Mouse (Mus musculus): ENCODE measurements around the gene Grb2. TPM values are rescaled to one million over a fixed set of nuclear protein-coding genes. Genes with fewer than 3 reads are reported as not detected.

The Grb2 gene
- polyA plus RNA-seq, 1 experiment from 2014 or later = 40.4 TPM

DNA sequence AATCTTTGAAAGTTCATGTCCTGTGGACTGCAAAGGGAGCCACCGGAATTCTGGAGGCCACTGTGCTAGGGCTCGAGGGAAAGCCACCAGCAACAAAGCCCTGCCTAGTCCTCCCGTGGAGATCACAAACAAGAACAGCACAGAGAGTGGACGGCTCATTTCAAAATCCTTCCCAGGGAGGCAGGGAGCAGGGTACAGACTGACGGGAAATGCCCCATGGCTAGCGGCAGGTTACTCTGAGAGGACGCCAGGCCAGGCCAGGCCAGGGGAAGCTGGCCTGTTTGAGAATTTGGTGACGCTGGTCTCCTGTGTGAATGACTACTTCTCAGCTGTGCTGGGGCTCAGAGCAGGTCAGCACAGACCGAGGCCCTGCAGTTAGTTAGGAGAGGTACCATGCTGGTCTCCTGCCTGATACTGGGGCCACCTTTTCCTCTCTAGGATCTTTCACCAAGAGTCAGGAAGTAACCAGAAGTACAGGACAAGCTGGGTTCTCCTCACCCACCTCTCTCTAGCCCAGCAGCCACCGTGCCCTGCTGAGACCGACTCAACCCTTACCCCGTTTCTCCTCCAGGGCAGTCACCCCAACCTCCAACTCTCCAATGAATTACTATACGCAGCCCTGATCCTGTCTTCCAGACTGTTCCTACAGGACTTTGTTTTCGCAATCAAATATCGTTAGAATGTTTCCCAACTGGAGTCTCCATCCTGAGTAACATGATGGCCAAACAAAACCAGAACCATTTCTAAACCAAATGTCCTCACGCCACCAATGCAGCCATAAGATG, 89.5 kb downstream of the Grb2 start:
- Histone ChIP-seq H3K4me3 (ENCODE audit: low read depth, low read length) (no peak overlapping the region), H3K9me3 (ENCODE audit: low read length) (no peaks in the 10 kb centered on the region), H3K4me1 (ENCODE audit: insufficient read depth) (no peaks in the 10 kb centered on the region; the same call in 1 of the 2 replicates), H3K27me3 (ENCODE audit: insufficient read depth, low read length) (no peaks in the 10 kb centered on the region), H3K9ac (replicated peaks) (no peak overlapping the region), H3K4me2 (ENCODE audit: low read depth, low read length) (no peak overlapping the region), H3K27ac (ENCODE audit: low read depth) (no peak overlapping the region), H3K36me3 (replicated peaks; ENCODE audit: insufficient read depth, low read length) (peaks cover 38% of the 10 kb centered on the region)
- DNase-seq (peak; percentile 13), ATAC-seq (no peak)
- 77% methylated on average over 16 of the region's 16 CpGs for WGBS (ENCODE audit: insufficient replicate concordance)
- TF ChIP-seq CTCF (IDR thresholded peaks at IDR 0.05; ENCODE audit: low read depth) (no peak), EP300 (IDR thresholded peaks at IDR 0.05; ENCODE audit: low read depth) (no peak)

DNA sequence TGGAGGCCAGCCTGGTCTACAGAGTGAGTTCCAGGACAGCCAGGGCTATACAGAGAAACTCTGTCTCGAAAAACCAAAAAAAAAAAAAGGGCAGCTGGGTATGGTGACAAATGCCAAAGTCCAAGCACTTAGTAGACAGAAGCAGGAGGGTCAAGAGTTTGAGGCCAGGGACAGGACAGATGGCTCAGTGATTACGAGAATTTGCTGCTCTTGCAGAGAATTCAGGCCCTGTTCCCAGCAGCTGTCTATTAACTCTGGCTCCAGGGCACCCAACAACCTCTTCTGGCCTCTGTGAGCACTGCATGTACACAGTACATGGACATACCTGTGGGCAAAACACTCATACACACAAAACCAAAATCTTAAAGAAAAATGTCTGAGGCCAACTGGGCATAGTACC, 90.4 kb downstream of the Grb2 start:
- Histone ChIP-seq H3K4me1 (ENCODE audit: insufficient read depth) (peaks cover 9% of the 10 kb centered on the region), H3K4me2 (ENCODE audit: low read depth, low read length) (no peak overlapping the region), H3K4me3 (ENCODE audit: low read depth, low read length) (no peak overlapping the region), H3K9me3 (ENCODE audit: low read length) (no peaks in the 10 kb centered on the region), H3K27ac (ENCODE audit: low read depth) (no peak overlapping the region), H3K27me3 (ENCODE audit: insufficient read depth, low read length) (no peaks in the 10 kb centered on the region), H3K9ac (replicated peaks) (no peak overlapping the region), H3K36me3 (replicated peaks; ENCODE audit: insufficient read depth, low read length) (peaks cover 30% of the 10 kb centered on the region)
- TF ChIP-seq CTCF (IDR thresholded peaks at IDR 0.05; ENCODE audit: low read depth) (no peak), EP300 (IDR thresholded peaks at IDR 0.05; ENCODE audit: low read depth) (no peak)
- DNase-seq (no peak), ATAC-seq (no peak)
- WGBS (ENCODE audit: insufficient replicate concordance) = 73% methylated on average over 2 of the region's 2 CpGs

DNA sequence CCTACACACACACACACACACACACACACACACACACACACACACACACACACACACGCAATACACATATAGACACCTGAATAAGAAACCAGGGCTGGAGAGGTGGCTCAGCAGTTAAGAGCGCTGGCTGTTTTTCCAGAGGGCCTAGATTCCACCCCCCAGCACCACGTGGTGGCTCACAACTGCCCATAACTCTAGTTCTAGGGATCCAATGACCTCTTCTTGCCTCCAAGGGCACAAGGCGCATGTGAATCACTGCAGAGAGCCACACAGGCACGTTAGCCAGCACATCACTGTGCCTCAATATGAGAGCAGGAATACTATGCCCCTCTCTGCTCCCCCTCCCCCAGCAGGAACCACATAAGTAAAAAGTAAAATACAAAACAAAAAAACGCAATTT, 91.5 kb downstream of the Grb2 start:
- H3K4me3 ChIP-seq (ENCODE audit: low read depth, low read length) = no peak overlapping the region
- 75% methylated on average over 6 of the region's 6 CpGs for WGBS (ENCODE audit: insufficient replicate concordance)
- peaks cover 9% of the 10 kb centered on the region for H3K4me1 ChIP-seq (ENCODE audit: insufficient read depth)
- no peak overlapping the region for H3K4me2 ChIP-seq (ENCODE audit: low read depth, low read length)
- no peak overlapping the region for H3K27ac ChIP-seq (ENCODE audit: low read depth)
- no peaks in the 10 kb centered on the region for H3K27me3 ChIP-seq (ENCODE audit: insufficient read depth, low read length)
- no peak for ATAC-seq
- no peaks in the 10 kb centered on the region for H3K9me3 ChIP-seq (ENCODE audit: low read length)
- peaks cover 22% of the 10 kb centered on the region for H3K36me3 ChIP-seq (replicated peaks; ENCODE audit: insufficient read depth, low read length)
- DNase-seq = no peak
- no peak overlapping the region for H3K9ac ChIP-seq (replicated peaks)
- no peak for TF ChIP-seq EP300 (IDR thresholded peaks at IDR 0.05; ENCODE audit: low read depth)
- no peak for TF ChIP-seq CTCF (IDR thresholded peaks at IDR 0.05; ENCODE audit: low read depth)

DNA sequence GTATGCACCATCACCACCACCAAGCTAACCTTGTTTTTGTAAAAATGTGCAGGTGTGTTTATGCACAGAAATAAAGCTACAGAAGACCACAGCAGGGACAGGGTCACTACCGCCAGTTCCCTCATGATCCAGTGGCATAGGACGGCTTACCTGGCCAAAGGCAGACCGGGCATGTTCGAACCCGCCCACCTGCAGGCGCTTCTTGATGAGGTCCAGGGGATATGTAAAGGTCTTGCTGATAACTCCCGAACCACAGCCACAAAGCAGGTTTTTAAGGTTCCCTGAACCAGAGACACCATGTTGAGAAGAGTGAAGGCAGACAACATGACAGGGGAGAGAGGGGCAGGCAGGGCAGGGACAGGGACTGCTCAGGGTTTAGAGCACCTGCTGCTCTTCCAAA, 92.0 kb downstream of the Grb2 start:
- Histone ChIP-seq H3K9me3 (ENCODE audit: low read length) (no peaks in the 10 kb centered on the region), H3K4me2 (ENCODE audit: low read depth, low read length) (no peak overlapping the region), H3K4me1 (ENCODE audit: insufficient read depth) (peaks cover 15% of the 10 kb centered on the region), H3K4me3 (ENCODE audit: low read depth, low read length) (no peak overlapping the region), H3K27ac (ENCODE audit: low read depth) (no peak overlapping the region), H3K27me3 (ENCODE audit: insufficient read depth, low read length) (no peaks in the 10 kb centered on the region), H3K36me3 (replicated peaks; ENCODE audit: insufficient read depth, low read length) (peaks cover 20% of the 10 kb centered on the region), H3K9ac (replicated peaks) (no peak overlapping the region)
- 85% methylated on average over 7 of the region's 7 CpGs for WGBS (ENCODE audit: insufficient replicate concordance)
- no peak for DNase-seq
- no peak for ATAC-seq
- TF ChIP-seq EP300 (IDR thresholded peaks at IDR 0.05; ENCODE audit: low read depth) (no peak), CTCF (IDR thresholded peaks at IDR 0.05; ENCODE audit: low read depth) (no peak)

DNA sequence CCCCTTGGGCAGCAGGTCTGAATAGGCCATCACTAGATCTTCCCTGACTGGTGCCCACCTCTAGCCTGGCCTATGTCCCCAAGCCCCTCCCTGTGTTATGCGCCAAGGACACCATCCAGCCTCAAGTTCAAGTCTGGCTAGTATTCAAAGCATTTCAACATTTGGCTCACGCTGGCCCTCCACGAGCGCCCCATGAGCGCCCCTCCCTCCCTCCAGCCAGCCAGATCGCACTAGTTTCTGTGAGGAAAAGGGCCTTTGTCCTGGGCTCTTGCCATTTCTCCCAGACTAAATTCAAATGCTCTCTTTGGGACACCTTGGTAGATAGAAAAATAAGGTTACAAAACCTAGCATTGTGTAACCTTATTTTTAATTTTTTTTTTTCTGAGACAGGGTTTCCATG, 92.5 kb downstream of the Grb2 start:
- no peak for DNase-seq
- H3K4me2 ChIP-seq (ENCODE audit: low read depth, low read length) = no peak overlapping the region
- H3K4me3 ChIP-seq (ENCODE audit: low read depth, low read length) = no peak overlapping the region
- peaks cover 19% of the 10 kb centered on the region for H3K4me1 ChIP-seq (ENCODE audit: insufficient read depth)
- whole genome bisulfite sequencing (ENCODE audit: insufficient replicate concordance) = 86% methylated on average over 6 of the region's 6 CpGs
- no peak overlapping the region for H3K27ac ChIP-seq (ENCODE audit: low read depth)
- H3K9me3 ChIP-seq (ENCODE audit: low read length) = no peaks in the 10 kb centered on the region
- no peaks in the 10 kb centered on the region for H3K27me3 ChIP-seq (ENCODE audit: insufficient read depth, low read length)
- ATAC-seq = no peak
- peaks cover 15% of the 10 kb centered on the region for H3K36me3 ChIP-seq (replicated peaks; ENCODE audit: insufficient read depth, low read length)
- no peak overlapping the region for H3K9ac ChIP-seq (replicated peaks)
- no peak for TF ChIP-seq EP300 (IDR thresholded peaks at IDR 0.05; ENCODE audit: low read depth)
- no peak for TF ChIP-seq CTCF (IDR thresholded peaks at IDR 0.05; ENCODE audit: low read depth)

DNA sequence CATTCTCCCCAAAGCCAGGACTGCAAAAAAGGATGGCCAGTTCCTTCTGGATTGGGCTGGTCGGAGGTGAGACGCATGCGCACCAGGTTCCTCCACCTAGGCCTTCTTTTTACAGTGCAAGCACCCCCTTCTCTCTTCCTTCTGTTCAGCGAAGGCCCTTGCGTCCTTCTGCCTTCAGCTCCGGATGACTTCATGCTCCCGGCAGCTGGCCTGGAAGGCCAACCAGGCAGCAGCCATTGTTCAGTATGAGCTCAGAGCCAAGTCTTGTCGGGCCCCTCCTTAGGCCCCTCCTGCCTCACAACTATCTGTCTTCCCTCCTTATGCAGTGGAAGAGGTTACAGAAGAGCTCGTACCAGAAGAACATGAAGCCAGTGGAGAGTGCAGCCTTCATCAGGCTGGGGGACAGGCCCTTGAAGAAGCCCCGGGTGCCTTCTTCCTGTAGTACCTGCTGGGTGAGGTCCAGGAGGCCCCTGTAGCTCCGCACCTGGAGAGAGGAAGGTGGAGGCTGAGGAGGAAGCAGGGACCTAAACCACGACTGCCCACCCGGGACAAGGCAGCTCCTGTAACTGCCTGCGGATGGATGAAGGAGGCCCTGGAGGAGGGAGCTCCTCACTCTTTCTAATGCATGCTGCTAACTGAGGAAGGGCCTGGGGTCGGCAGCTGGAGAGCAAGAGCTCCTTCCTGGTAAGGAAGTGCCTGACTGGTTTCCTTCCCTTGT, 93.1 kb downstream of the Grb2 start:
- no peak overlapping the region for H3K27ac ChIP-seq (ENCODE audit: low read depth)
- H3K9me3 ChIP-seq (ENCODE audit: low read length) = no peaks in the 10 kb centered on the region
- WGBS (ENCODE audit: insufficient replicate concordance) = 76% methylated on average over 14 of the region's 15 CpGs
- ATAC-seq (no peak), DNase-seq (peak; percentile 12)
- peaks cover 19% of the 10 kb centered on the region for H3K4me1 ChIP-seq (ENCODE audit: insufficient read depth)
- no peak overlapping the region for H3K4me2 ChIP-seq (ENCODE audit: low read depth, low read length)
- TF ChIP-seq CTCF (IDR thresholded peaks at IDR 0.05; ENCODE audit: low read depth) (no peak), EP300 (IDR thresholded peaks at IDR 0.05; ENCODE audit: low read depth) (no peak)
- no peaks in the 10 kb centered on the region for H3K27me3 ChIP-seq (ENCODE audit: insufficient read depth, low read length)
- H3K4me3 ChIP-seq (ENCODE audit: low read depth, low read length) = no peak overlapping the region
- peaks cover 11% of the 10 kb centered on the region for H3K36me3 ChIP-seq (replicated peaks; ENCODE audit: insufficient read depth, low read length)
- H3K9ac ChIP-seq (replicated peaks) = no peak overlapping the region

Data from liver, postnatal 0 days (tissue).